Comparison of ENCODE assay signal across 10 mouse cellular contexts in genomic region chr17:72976258-72977231, GRCm38 (mm10). TPM values are rescaled to one million over a fixed set of nuclear protein-coding genes. Genes with fewer than 3 reads are reported as not detected.
A peak's percentile ranks its signal among the peaks of the same experiment; 100 is the strongest.
DNase-seq lines count a peak whose midpoint lies in the region; ATAC-seq and TF ChIP-seq lines count a peak whose summit lies in the region.
"Had no signal": no experiment of that assay in that cellular context is flagged by ENCODE, and none has a peak within 500 bp of the region (broad histone marks: within the 10 kb centered on the region; RNA-seq: fewer than 3 reads in every experiment).

No protein-coding gene starts in this region.

- no peaks in the 10 kb centered on the region; the same call in 1 of the 2 replicates for H3K27me3 ChIP-seq in kidney, embryonic 14.5 days (ENCODE audit: control insufficient read depth, insufficient read depth, low read length)
- H3K27me3 ChIP-seq in heart, embryonic 13.5 days (replicated peaks): no peaks in the 10 kb centered on the region
- no peaks in the 10 kb centered on the region for H3K27me3 ChIP-seq in liver, embryonic 15.5 days
- H3K27me3 ChIP-seq in testis, adult 2 months (ENCODE audit: control insufficient read depth, insufficient read depth, low read length): no peaks in the 10 kb centered on the region
- H3K27me3 ChIP-seq: embryonic facial prominence, embryonic 13.5 days; neural tube, embryonic 12.5 days had no signal

- no peak overlapping the region for H3K4me2 ChIP-seq in kidney, embryonic 14.5 days (replicated peaks; ENCODE audit: low read depth, low read length)
- peak overlapping the region; percentile 29 for H3K4me2 ChIP-seq in heart, embryonic 13.5 days
- no peak overlapping the region; the same call in none of the 2 replicates for H3K4me2 ChIP-seq in liver, embryonic 15.5 days
- H3K4me2 ChIP-seq: embryonic facial prominence, embryonic 13.5 days; neural tube, embryonic 12.5 days had no signal

- H3K9ac ChIP-seq in kidney, embryonic 14.5 days (ENCODE audit: low read depth, low read length): no peak overlapping the region
- H3K9ac ChIP-seq in heart, embryonic 13.5 days: peak overlapping the region; percentile 50
- no peak overlapping the region for H3K9ac ChIP-seq in liver, embryonic 15.5 days
- H3K9ac ChIP-seq: embryonic facial prominence, embryonic 13.5 days; neural tube, embryonic 12.5 days had no signal

- no peak for TF ChIP-seq POLR2A in testis, adult 2 months (IDR thresholded peaks at IDR 0.05; ENCODE audit: control insufficient read depth, low read depth, low read length)

- no peaks in the 10 kb centered on the region for H3K9me3 ChIP-seq in kidney, embryonic 14.5 days (ENCODE audit: control insufficient read depth, low read length)
- H3K9me3 ChIP-seq in heart, embryonic 13.5 days: no peaks in the 10 kb centered on the region
- H3K9me3 ChIP-seq in liver, embryonic 15.5 days (replicated peaks): no peaks in the 10 kb centered on the region
- H3K9me3 ChIP-seq: embryonic facial prominence, embryonic 13.5 days; neural tube, embryonic 12.5 days had no signal

- no peak overlapping the region for H3K27ac ChIP-seq in kidney, embryonic 14.5 days (ENCODE audit: low read depth, low read length)
- H3K27ac ChIP-seq in heart, embryonic 13.5 days (replicated peaks): peak overlapping the region; percentile 92
- H3K27ac ChIP-seq in liver, embryonic 15.5 days (replicated peaks): no peak overlapping the region
- peak overlapping the region; percentile 32 for H3K27ac ChIP-seq in testis, adult 2 months (ENCODE audit: control insufficient read depth, insufficient read depth, low read depth, low read length)
- H3K27ac ChIP-seq: embryonic facial prominence, embryonic 13.5 days; neural tube, embryonic 12.5 days had no signal

- no peaks in the 10 kb centered on the region for H3K4me1 ChIP-seq in kidney, embryonic 14.5 days (ENCODE audit: control insufficient read depth, insufficient read depth, low read length)
- peaks cover 69% of the 10 kb centered on the region for H3K4me1 ChIP-seq in heart, embryonic 13.5 days
- peaks cover 5% of the 10 kb centered on the region; the same call in 1 of the 2 replicates for H3K4me1 ChIP-seq in liver, embryonic 15.5 days (replicated peaks)
- H3K4me1 ChIP-seq in testis, adult 2 months (ENCODE audit: control insufficient read depth, insufficient read depth, low read length): no peaks in the 10 kb centered on the region
- H3K4me1 ChIP-seq: embryonic facial prominence, embryonic 13.5 days; neural tube, embryonic 12.5 days had no signal

- peak; percentile 39 for DNase-seq in kidney, postnatal 14 days
- no peak for DNase-seq in spleen, postnatal 10 days (ENCODE audit: low spot score in 2 of 2)
- DNase-seq in thymus, postnatal 10 days (ENCODE audit: low spot score in 2 of 2): no peak

- H3K4me3 ChIP-seq in kidney, embryonic 14.5 days (ENCODE audit: low read length): no peak overlapping the region
- H3K4me3 ChIP-seq in heart, embryonic 13.5 days: no peak overlapping the region
- no peak overlapping the region for H3K4me3 ChIP-seq in liver, embryonic 15.5 days (replicated peaks)
- no peak overlapping the region for H3K4me3 ChIP-seq in testis, adult 2 months (ENCODE audit: control insufficient read depth, low read depth, low read length)
- H3K4me3 ChIP-seq: embryonic facial prominence, embryonic 13.5 days; neural tube, embryonic 12.5 days had no signal

- H3K36me3 ChIP-seq in kidney, embryonic 14.5 days (ENCODE audit: control insufficient read depth, insufficient read depth, low read length): no peaks in the 10 kb centered on the region
- H3K36me3 ChIP-seq in heart, embryonic 13.5 days: no peaks in the 10 kb centered on the region
- no peaks in the 10 kb centered on the region for H3K36me3 ChIP-seq in liver, embryonic 15.5 days (replicated peaks)
- H3K36me3 ChIP-seq in testis, adult 2 months (ENCODE audit: control insufficient read depth, insufficient read depth, low read length): no peaks in the 10 kb centered on the region
- H3K36me3 ChIP-seq: embryonic facial prominence, embryonic 13.5 days; neural tube, embryonic 12.5 days had no signal

- 88% methylated on average over 11 of the region's 11 CpGs for WGBS in kidney, embryonic 14.5 days
- WGBS in heart, embryonic 13.5 days: 15% methylated on average over 11 of the region's 11 CpGs
- 34% methylated on average over 11 of the region's 11 CpGs for WGBS in liver, embryonic 15.5 days (ENCODE audit: insufficient replicate concordance)

- TF ChIP-seq CTCF in testis, adult 2 months (IDR thresholded peaks at IDR 0.05; ENCODE audit: control insufficient read depth, insufficient read depth, insufficient replicate concordance, low read depth, low read length): no peak

- ATAC-seq in kidney, embryonic 14.5 days (ENCODE audit: low FRiP score, low TSS enrichment): no peak
- ATAC-seq in heart, embryonic 13.5 days (ENCODE audit: extremely low read depth, insufficient number of reproducible peaks, low FRiP score, low TSS enrichment): peak; percentile 57; the same call in 1 of the 2 replicates
- peak; percentile 65 for ATAC-seq in liver, embryonic 15.5 days (ENCODE audit: insufficient read depth)
- ATAC-seq in cerebellum, adult (ENCODE audit: insufficient number of reproducible peaks, low FRiP score, low TSS enrichment): no peak

RNA-seq across cellular contexts. Expression of gene Lbh, which starts 58.4 kb away (rescaled TPM):
- polyA plus RNA-seq in kidney, embryonic 14.5 days (2014; fragmentation: Nextera tagmentation; extraction: Ambion mirVana): 10.5 and 14.2 TPM in 2 replicates
- 25.6 and 30.8 TPM in 2 replicates for polyA plus RNA-seq in heart, embryonic 13.5 days (2015; fragmentation: Nextera tagmentation; extraction: Ambion mirVana)
- polyA plus RNA-seq in liver, embryonic 15.5 days (2015; fragmentation: Nextera tagmentation; extraction: Ambion mirVana): 0.58 and 0.70 TPM in 2 replicates
- polyA plus RNA-seq in testis, adult 2 months (2012; rRNA removed): 2.7 and 3.8 TPM in 2 replicates

Comparison
In these comparisons a context has a peak if more than half of its experiments do, and no peak if none do; other contexts are left out.
1. ATAC-seq: peak in heart, embryonic 13.5 days (single experiment) and liver, embryonic 15.5 days (single experiment); none in kidney, embryonic 14.5 days (single experiment) and cerebellum, adult (single experiment).
2. H3K27ac ChIP-seq: peak in heart, embryonic 13.5 days (single experiment) and testis, adult 2 months (single experiment); none in kidney, embryonic 14.5 days (single experiment) and liver, embryonic 15.5 days (single experiment).